Mouse (Mus musculus) cerebral cortex, adult 2 months (tissue): ENCODE data around the gene Col24a1.

Experiments used
- WGBS: fragments of 180-500 bp; shearing (Covaris S2); methylation state at CpG from one replicate; pipeline ENCODE4 v1.1.7; 2018; 5-methylcytosine and 5-hydroxymethylcytosine counted together

Col24a1 gene

GRCm38 (mm10) chr3:145353951-145354350 is 61.7 kb downstream of the Col24a1 start:
- WGBS, result 82% methylated on average over 3 of the region's 3 CpGs

GRCm38 (mm10) chr3:145356865-145357487 is 64.7 kb downstream of the Col24a1 start:
- 92% methylated on average over 6 of the region's 6 CpGs for WGBS

DNA sequence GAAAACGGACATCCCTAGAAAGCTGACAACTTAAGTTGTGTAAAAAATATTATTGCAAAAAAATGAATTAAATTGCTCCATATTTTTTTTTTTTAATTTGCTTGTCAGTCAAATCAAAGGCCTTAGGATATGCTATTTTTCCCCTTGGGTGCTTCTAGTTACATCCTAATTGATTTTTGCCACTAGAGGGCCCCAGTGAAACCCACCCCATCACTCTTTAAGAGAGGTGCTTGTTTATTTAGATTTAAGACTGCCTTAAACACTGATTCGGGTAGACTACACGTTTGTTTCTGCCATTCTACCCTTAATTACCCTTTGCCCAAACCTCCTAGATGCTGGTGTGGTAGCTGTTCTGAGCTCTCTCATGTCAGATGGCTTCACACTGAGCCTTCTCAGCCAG is 73.0 kb downstream of the Col24a1 start:
- WGBS, result 57% methylated on average over 3 of the region's 3 CpGs

DNA sequence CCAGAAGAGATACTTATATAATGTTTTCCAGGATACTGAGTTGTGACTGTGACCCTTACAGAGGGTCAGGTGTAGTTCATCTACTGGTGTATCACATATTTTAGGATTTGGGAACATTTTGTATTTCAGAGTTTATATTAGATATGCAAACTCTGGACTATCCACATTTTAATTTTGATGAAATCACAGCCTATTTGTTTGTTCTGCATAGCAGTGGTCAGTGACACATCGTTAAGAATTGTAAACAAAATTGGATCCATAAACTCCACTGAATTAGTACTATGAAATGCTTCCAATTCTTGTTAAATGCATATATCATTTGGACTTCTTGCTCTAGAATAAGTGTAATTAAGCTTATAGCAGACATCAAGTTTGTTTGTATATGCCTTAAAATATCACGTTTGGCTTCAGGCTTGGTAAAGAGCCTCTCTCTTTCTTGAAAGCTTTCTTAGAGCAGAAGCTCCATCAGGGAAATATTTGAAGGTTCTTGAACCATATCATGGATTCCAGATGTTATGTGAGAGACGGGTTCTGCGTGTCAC is 75.0 kb downstream of the Col24a1 start:
- 84% methylated on average over 4 of the region's 4 CpGs for whole genome bisulfite sequencing

DNA sequence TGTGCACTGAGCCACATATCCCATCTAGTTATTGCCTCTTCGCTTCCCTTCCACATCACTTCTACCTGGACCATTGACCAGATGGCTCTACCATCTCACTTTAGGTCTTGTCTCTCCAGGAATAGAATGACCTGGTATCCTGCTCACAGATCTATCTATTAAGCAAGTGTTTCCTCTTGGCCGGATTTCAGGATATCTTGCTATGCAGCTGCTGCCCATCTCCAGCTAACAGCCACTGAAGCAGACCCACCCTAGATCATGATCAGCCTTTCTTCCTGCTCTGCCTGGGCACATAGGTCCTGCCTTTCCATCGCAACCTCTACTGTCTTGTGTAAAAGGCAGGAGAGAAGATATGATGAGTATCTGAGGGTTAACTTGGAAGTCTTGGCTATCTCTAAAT is 84.0 kb downstream of the Col24a1 start:
- 95% methylated on average over 3 of the region's 3 CpGs for WGBS

DNA sequence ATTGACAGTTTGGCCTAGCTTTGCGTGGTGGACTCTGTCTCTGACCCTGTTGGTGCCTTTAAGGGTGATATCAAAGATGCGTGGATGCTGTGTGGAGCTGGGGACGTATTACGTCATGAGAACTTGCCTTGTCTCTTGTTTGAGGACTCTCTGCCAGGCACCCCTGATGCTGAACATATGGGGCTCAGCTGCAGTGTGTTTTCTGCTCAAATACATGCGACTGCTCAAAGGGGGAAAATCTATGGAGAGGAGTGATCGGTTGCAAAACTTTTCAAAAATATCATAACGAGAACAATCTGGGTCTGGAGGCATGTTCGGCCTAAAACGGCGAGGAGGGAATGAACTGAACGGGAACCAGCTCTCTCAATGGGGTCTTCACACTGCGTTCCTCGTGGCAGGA is 90.8 kb downstream of the Col24a1 start:
- WGBS, result 71% methylated on average over 13 of the region's 13 CpGs

GRCm38 (mm10) chr3:145390681-145391080 is 98.4 kb downstream of the Col24a1 start:
- WGBS, result 76% methylated on average over 4 of the region's 4 CpGs

DNA sequence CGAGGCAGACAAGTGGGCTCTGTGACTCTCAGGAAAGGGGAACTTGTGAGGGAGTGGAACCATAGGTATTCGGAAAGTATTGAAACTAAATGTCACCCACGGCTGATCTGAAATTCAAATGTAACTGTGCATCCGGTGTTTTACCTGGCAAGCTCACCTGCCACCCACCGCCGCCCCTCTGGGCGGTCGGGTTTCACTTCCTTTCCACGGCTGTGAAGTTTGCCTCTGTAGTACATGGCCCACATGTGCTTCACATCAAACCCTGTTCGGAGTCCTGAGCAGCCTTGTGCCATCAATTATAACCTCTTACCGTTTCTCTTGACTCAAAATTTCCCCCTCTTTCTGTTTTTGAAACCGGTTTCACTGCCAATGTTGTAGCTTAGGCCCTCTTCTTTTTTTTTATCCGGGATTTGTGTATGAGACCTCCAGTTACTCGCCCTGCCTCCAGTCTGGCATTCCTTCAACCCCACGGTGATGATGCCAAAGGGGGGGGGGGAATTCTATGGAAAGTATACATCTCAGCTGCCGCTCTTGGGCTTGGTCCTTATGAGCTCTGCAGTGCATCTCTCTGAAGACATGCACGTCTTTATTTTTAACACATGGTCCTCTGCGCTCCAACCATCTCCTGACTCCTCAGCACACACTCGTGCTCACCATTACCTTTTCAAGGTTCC is 99.9 kb downstream of the Col24a1 start:
- 76% methylated on average over 19 of the region's 19 CpGs for WGBS

DNA sequence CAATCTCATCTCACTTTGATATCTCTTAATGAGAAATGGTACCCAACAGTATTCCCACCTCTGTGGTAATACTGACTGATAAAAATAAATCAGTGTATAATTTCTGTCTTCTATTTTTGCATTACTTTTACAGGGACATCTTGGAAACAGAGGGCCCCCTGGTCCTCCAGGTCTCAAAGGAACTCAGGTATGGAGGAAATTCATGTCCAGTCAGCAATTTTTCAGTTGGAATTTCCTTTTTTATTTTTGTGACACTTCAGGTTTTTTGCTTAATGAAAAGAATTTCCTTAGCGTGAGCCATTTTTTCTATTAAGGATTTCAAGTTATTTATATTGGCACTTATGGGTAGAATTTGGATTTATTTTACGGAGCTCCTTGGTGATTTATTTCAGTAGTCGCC is 106.9 kb downstream of the Col24a1 start:
- 92% methylated on average over 3 of the region's 3 CpGs for WGBS

DNA sequence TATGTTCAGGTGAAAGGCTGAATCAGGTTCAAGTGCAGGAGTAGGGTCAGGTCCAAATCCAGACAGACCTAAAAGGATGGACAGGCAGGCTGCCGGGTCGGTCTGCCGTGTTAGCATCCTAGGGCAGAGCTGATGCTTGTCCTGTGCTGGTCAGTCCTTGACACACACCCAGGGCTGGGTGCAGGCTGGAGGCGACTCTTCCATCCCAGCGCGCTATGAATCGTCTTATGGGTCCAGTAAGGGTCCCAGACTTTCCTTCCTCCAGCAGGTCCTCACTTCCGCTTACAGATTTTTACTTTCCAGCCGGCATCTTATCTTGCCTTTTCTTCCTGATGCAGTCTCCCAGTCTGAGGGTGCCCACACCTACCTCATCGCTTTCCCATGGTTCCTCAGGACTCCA is 110.0 kb downstream of the Col24a1 start:
- 95% methylated on average over 10 of the region's 10 CpGs for WGBS

DNA sequence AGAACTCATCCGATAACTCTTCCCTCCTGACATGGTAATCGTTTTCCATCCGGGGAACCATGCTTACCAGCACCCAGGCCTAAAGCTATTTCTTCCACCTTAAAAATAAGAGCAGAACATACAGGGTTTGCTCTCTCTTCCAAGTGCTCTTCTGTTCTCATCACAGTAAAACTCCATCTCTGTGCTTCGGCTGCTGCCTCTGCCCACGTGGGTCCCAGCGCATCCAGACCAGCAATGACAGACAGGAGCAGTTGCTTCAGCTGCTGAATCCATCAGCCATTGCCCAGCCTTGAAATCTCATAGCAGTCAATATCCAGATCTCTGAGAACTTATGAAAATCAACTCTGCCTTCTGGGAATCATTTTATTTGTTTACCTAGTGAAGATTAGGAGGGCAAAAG is 110.7 kb downstream of the Col24a1 start:
- WGBS, result 78% methylated on average over 6 of the region's 6 CpGs

DNA sequence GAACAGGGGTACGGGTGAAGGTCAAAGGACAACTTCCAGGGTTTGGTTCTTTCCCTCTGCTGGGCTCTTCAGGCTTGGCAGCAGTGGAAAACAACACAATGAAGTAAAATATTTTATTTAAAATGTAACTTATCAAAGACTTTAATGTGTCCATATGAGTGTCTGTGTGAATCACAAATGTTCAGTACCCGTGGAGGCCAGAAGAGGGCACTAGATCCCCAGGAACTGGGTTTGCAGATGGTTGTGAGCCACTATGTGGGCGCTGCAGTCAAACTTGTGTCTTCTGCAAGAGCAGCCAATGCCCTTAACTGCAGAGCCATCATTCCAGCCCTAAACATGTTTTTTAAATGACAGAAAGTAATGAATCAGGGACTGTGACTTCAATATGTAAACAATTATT is 115.8 kb downstream of the Col24a1 start:
- WGBS, result 70% methylated on average over 3 of the region's 3 CpGs

DNA sequence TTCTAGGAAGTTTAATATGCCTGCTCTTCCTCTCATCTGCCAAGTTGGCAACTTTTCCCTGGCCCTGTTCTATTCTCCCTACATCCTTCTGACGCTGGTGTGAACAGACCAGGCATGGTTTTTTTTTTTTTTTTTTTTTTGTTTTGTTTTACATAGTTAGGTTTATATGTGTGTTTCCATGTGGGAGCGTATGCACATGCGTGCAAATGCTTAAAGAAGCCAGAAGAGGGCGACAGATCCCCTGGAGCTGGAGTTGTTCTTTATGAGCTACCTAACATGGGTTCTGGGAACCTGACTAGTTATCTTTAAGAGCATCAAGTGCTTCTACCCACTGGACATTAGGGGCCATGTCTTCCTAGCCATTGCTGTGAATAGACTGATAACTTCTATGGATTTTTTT is 119.9 kb downstream of the Col24a1 start:
- 49% methylated on average over 4 of the region's 4 CpGs for WGBS

DNA sequence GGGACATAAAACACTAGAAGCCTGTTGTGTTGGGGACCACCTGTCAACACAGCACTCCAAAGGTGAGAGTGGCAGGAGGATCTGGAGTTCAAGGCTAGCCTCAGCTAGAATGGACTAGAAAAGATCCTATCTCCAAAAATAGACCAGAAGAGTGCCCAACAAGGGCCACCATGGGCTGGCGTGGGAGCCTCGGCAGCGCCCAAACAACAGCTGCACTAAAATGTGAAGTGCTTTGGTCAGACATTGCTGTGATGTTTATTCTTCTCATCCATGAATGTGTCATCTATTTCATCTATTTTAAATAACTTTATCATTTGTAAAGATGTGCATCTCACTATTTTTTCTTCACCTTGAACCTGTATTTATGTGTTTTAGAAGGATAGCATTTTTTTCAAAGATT is 122.1 kb downstream of the Col24a1 start:
- WGBS, result 95% methylated on average over 3 of the region's 3 CpGs

DNA sequence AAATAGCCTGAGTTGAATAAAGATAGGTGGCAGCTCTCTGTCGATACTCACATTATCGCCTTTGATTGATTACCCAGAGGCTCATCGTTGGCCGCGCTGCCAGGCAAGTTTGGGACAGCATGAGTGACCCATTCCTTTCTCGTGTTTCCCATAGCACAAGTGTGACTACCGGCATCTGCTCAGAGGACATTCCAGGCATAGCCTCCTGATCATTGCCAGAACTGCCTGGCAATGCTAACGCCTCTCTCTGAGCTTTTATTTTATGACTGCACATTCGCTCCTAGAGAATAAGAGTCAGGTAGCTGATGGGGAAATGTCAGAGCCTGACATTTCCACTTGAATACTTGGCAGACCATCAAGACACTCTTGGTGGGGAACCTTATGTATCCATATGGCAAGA is 125.5 kb downstream of the Col24a1 start:
- WGBS, result 56% methylated on average over 9 of the region's 9 CpGs

GRCm38 (mm10) chr3:145420421-145420820 is 128.1 kb downstream of the Col24a1 start:
- 80% methylated on average over 2 of the region's 2 CpGs for WGBS

GRCm38 (mm10) chr3:145422044-145422443 is 129.8 kb downstream of the Col24a1 start:
- 79% methylated on average over 3 of the region's 3 CpGs for WGBS

GRCm38 (mm10) chr3:145438352-145438751 is 146.1 kb downstream of the Col24a1 start:
- 90% methylated on average over 7 of the region's 7 CpGs for WGBS

GRCm38 (mm10) chr3:145439086-145439485 is 146.8 kb downstream of the Col24a1 start:
- 86% methylated on average over 7 of the region's 7 CpGs for WGBS

- WGBS, result 73% methylated on average over 1 of the region's 1 CpGs
Observed at GRCm38 (mm10) chr3:145440993-145441392, 148.7 kb downstream of the Col24a1 start.

DNA sequence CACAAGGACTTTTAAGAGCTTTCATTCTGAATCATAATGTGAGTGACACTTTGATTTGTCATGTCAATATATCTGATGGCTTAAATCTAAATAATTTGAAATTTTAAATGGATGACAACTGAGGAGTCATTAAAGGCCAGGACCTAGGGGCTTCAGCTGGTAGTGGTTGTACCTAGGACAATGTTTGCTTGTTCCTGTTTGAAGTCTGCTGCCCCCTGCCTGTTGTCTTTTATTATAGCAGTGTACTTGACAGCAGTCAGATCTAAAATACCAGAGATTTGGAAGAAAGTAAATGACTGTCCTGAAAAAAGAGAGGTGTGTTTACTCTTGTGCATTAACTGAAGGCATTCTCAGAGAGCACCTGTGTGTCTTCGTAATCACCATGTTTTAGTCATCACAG is 150.0 kb downstream of the Col24a1 start:
- 92% methylated on average over 1 of the region's 1 CpGs for WGBS

- WGBS, result 35% methylated on average over 6 of the region's 6 CpGs
Observed at GRCm38 (mm10) chr3:145443167-145443566, 150.9 kb downstream of the Col24a1 start.

GRCm38 (mm10) chr3:145457039-145457438 is 164.8 kb downstream of the Col24a1 start:
- 64% methylated on average over 5 of the region's 5 CpGs for WGBS
